Mouse (Mus musculus) ES-Bruce4 (cell line): ENCODE results near the gene Tdrd9.

ENCODE experiments used
- CTCF ChIP-seq: IDR thresholded peaks from one replicate; pipeline ENCODE4 v1.8.1; 2011; ENCODE audit warnings: low read depth, low read length
- EP300 ChIP-seq: IDR thresholded peaks from 2 replicates; pipeline ENCODE4 v1.6.1; 2011; ENCODE audit warnings: low read depth, low read length; ENCODE audit not compliant: insufficient read depth
- POLR2A ChIP-seq: IDR thresholded peaks from one replicate; pipeline ENCODE4 v1.8.1; 2011; ENCODE audit warnings: low read length; ENCODE audit not compliant: insufficient read depth

GRCm38 (mm10) chr12:112094261-112094880 lies 123.0 kb downstream of the Tdrd9 start:
- no peak for TF ChIP-seq POLR2A
- TF ChIP-seq CTCF, result no peak
- TF ChIP-seq EP300, result no peak
